Mouse (Mus musculus) ES-E14 (cell line): Measurements from ENCODE around the gene Dffb. TPM values are rescaled to one million over a fixed set of nuclear protein-coding genes. Genes with fewer than 3 reads are reported as not detected.

Experiments
- DNase-seq: peaks from one replicate; pipeline ENCODE4 v3.0.0-alpha.2; 2013; ENCODE audit warnings: low read depth, low spot score
- H3K27ac ChIP-seq: 2 replicates; pipeline ENCODE4 v1.5.1; 2012; ENCODE audit warnings: low read depth, mild to moderate bottlenecking, low read length, moderate library complexity, mixed read lengths; ENCODE audit not compliant: poor library complexity, insufficient read depth, severe bottlenecking
- H3K36me3 ChIP-seq: 2 replicates; pipeline ENCODE4 v1.6.1; 2012; ENCODE audit warnings: mild to moderate bottlenecking, low read length, moderate library complexity, mixed read lengths; ENCODE audit not compliant: control insufficient read depth, poor library complexity, insufficient read depth, severe bottlenecking
- H3K4me1 ChIP-seq, 2 experiments: fragments of 150-350 bp in 1 of 2; sonication (generic) in 1 of 2; 2 replicates each; pipeline ENCODE4 v1.6.1; 2012; ENCODE audit warnings: low read length in 2 of 2, mild to moderate bottlenecking in 1 of 2, mixed read lengths in 1 of 2; ENCODE audit not compliant: control insufficient read depth in 2 of 2, insufficient read depth in 2 of 2, poor library complexity in 1 of 2
- H3K4me3 ChIP-seq, 2 experiments: fragments of 150-350 bp in 1 of 2; sonication (generic) in 1 of 2; 2 replicates each; pipeline ENCODE4 v1.5.1; 2012; ENCODE audit warnings: low read length in 2 of 2, low read depth in 1 of 2, mild to moderate bottlenecking in 1 of 2, mixed read lengths in 1 of 2; ENCODE audit not compliant: insufficient read depth in 1 of 2, poor library complexity in 1 of 2, severe bottlenecking in 1 of 2
- H3K9ac ChIP-seq: 2 replicates; pipeline ENCODE4 v1.6.1; 2012; ENCODE audit warnings: low read depth, mild to moderate bottlenecking, low read length, mixed read lengths; ENCODE audit not compliant: poor library complexity, insufficient read depth, severe bottlenecking
- H3K9me3 ChIP-seq: fragments of 150-350 bp; sonication (generic); 2 replicates; pipeline ENCODE4 v1.6.1; 2012; ENCODE audit warnings: low read depth, mild to moderate bottlenecking, low read length; ENCODE audit not compliant: control insufficient read depth, insufficient read depth
- CHD2 ChIP-seq: IDR thresholded peaks from 2 replicates; pipeline ENCODE4 v1.6.1; 2014; ENCODE audit warnings: mild to moderate bottlenecking, low read depth, low read length, inconsistent platforms
- HCFC1 ChIP-seq: IDR thresholded peaks from 2 replicates; pipeline ENCODE4 v1.6.1; 2012; ENCODE audit warnings: low read length, inconsistent platforms, borderline replicate concordance; ENCODE audit not compliant: insufficient read depth
- MAFK ChIP-seq: IDR thresholded peaks from 2 replicates; pipeline ENCODE4 v1.6.1; 2014; ENCODE audit warnings: mild to moderate bottlenecking, low read depth, low read length, inconsistent platforms; ENCODE audit not compliant: insufficient read depth
- ZC3H11A ChIP-seq: IDR thresholded peaks from 2 replicates; pipeline ENCODE4 v1.6.1; 2012; ENCODE audit warnings: low read depth, mild to moderate bottlenecking, inconsistent platforms, low read length, borderline replicate concordance
- ZNF384 ChIP-seq: IDR thresholded peaks from 2 replicates; pipeline ENCODE4 v1.6.1; 2012; ENCODE audit warnings: low read depth, low read length, inconsistent platforms
- in situ Hi-C, 2 experiments: fragments of 600-800 bp; cut with MboI; formaldehyde crosslinking; loops; one replicate each; pipeline ENCODE4 v1.15.1; 2025; ENCODE audit warnings: low sequenced_read_pairs in 2 of 2, inconsistent platforms in 1 of 2; ENCODE audit not compliant: unreplicated experiment in 2 of 2
- total RNA-seq: library from RNA; depleted of rRNA; stranded (reverse); fragments of 300-350 nt; gene quantifications from 2 replicates; pipeline ENCODE4 v1.2.3, GENCODE M21; 2012

Gene Dffb
- total RNA-seq, 1 experiment, result 15.1 TPM

DNA sequence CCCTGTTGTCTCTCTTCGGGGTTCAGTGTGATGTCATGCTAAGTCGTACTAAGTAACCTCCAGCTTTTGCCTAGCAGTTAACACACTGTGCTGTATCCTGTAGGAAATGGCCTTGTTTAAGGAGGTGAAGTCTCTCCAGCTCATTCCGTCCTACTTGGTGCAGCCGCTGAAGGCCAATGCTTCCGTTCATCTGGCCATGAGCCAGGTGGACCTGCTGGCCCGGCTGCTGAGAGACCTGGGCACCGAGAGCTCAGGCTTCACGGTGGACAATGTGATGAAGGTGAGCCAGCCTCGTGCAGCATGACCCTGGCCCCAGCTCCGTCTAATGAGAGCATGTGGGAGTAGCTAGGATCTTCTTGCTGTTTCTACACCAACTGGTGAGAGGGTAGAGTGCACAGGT, 17.8 kb upstream of the Dffb start:
- in situ Hi-C loops, result no loop called here

DNA sequence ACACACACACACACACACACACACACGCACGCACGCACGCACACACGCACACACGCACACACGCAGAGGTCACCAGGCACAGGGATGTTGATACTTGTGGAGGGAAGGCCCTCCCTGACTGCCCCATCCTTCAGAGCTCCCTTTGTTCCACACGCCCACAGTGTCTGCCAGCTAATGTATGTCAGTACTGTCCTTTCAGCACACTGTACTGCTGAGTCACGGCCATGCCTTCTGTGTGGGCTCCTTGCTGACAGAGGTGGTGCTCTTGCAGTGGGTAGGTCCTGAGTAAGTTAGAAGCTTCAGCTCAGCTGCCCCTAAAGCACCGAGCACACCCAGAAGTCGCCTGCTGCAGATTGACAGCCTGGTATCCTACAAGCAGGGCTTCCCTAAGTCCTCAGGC, 5.5 kb upstream of the Dffb start:
- Histone ChIP-seq H3K9ac (no peak overlapping the region), H3K4me3 (no peak overlapping the region), H3K9me3 (no peaks in the 10 kb centered on the region), H3K27ac (no peak overlapping the region), H3K36me3 (peaks cover 28% of the 10 kb centered on the region), H3K4me1 (no peaks in the 10 kb centered on the region)
- TF ChIP-seq HCFC1 (no peak), MAFK (no peak), CHD2 (no peak), ZNF384 (no peak), ZC3H11A (no peak)
- DNase-seq, result no peak
- in situ Hi-C loops, result no loop called here

More for the DNA sequence above, 17.8 kb upstream of the Dffb start:
- no peak for TF ChIP-seq MAFK
- no peak for TF ChIP-seq HCFC1
- TF ChIP-seq ZNF384, result no peak
- no peak for TF ChIP-seq CHD2
- TF ChIP-seq ZC3H11A, result no peak
- Histone ChIP-seq H3K9me3 (no peaks in the 10 kb centered on the region), H3K4me3 (no peak overlapping the region), H3K4me1 (peaks cover 0 to 6% of the 10 kb centered on the region in 2 experiments; a peak in 1 of 4 replicates), H3K9ac (peak overlapping the region; percentile 27; the same call in 1 of the 2 replicates), H3K36me3 (peaks cover 33% of the 10 kb centered on the region; the same call in 1 of the 2 replicates), H3K27ac (no peak overlapping the region)
- no peak for DNase-seq

DNA sequence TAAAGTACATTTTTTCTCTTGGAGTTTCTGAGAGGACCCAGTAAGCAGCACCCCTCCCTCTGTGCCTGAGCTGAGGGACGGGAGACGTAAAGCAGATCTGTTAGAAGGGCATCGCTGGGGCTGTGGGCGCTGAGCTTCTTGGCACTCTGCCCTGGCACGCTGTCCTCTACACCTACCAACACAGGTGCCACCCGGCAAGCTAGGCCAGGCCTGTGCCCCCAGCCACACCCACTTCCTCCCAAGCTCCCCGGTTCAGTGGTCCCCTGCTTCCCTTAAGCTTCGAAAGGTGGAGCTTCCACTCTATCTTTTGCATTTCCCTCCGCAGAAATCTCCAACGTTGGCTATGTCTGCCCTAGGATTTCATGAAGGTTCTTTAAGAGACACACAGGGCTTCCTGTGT, 4.3 kb upstream of the Dffb start:
- Histone ChIP-seq H3K9ac (no peak overlapping the region), H3K4me1 (no peaks in the 10 kb centered on the region), H3K36me3 (peaks cover 18% of the 10 kb centered on the region), H3K4me3 (no peak overlapping the region), H3K27ac (no peak overlapping the region), H3K9me3 (no peaks in the 10 kb centered on the region)
- no peak for DNase-seq
- in situ Hi-C loops, result no loop called here
- no peak for TF ChIP-seq CHD2
- TF ChIP-seq MAFK, result no peak
- no peak for TF ChIP-seq HCFC1
- TF ChIP-seq ZC3H11A, result no peak
- TF ChIP-seq ZNF384, result no peak

DNA sequence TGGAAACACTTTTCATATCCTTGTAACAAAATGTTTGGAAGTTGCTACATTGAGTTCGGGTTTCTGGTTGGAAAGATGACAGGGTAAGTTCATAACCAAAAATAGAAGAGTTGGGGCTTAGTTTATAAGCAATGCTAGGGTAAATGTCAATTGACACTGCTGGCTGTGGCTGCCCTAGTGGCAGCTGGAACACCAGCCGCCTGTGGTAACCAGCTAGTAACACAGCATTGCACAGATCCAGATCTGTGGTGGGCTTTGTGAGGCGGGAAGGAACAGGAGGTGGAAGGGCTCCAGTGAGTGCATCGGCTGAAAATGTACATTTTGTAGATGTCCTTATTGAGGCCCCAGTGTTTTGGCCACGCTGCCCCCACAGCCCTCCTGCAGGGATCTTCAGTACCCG, 842 bp upstream of the Dffb start:
- no peaks in the 10 kb centered on the region for H3K9me3 ChIP-seq
- H3K27ac ChIP-seq, result no peak overlapping the region

More for the DNA sequence above, 842 bp upstream of the Dffb start:
- in situ Hi-C loops, result no loop called here
- no peak for DNase-seq
- Histone ChIP-seq H3K36me3 (peaks cover 7% of the 10 kb centered on the region), H3K4me1 (no peaks in the 10 kb centered on the region), H3K4me3 (peak overlapping the region; percentile 80 to 97; a peak in 3 of 4 replicates), H3K9ac (0 out of 2 replicates have a peak overlapping the region, but pooled peaks have one; percentile 3)
- TF ChIP-seq MAFK (no peak), CHD2 (no peak), ZNF384 (no peak), HCFC1 (no peak), ZC3H11A (no peak)
